Mouse (Mus musculus) heart, embryonic 16.5 days (tissue): Measurements from ENCODE around the gene Pnmal2. TPM values are rescaled to one million over a fixed set of nuclear protein-coding genes. Genes with fewer than 3 reads are reported as not detected.

Experiments used
- ATAC-seq: fragments of 200-750 bp; cut with Nextera tagmentation; replicated peaks from 2 replicates; pipeline ENCODE4 v1.8.0; 2017; ENCODE audit warnings: moderate number of reproducible peaks; ENCODE audit not compliant: insufficient read depth, low FRiP score; ENCODE audit errors: extremely low read depth
- H3K27ac ChIP-seq: fragments of 300-500 bp; sonication (generic); 2 replicates; pipeline ENCODE4 v1.5.1; 2014; ENCODE audit warnings: mild to moderate bottlenecking, low read length, control low read depth, moderate library complexity
- H3K27me3 ChIP-seq: fragments of 300-500 bp; sonication (generic); 2 replicates; pipeline ENCODE4 v1.6.1; 2014; ENCODE audit warnings: low read length, mixed read lengths; ENCODE audit not compliant: control insufficient read depth, insufficient read depth
- H3K36me3 ChIP-seq: fragments of 300-500 bp; sonication (generic); 2 replicates; pipeline ENCODE4 v1.6.1; 2014; ENCODE audit not compliant: control insufficient read depth, insufficient read depth
- H3K4me1 ChIP-seq: fragments of 300-500 bp; sonication (generic); 2 replicates; pipeline ENCODE4 v1.6.1; 2014; ENCODE audit warnings: low read length, mixed read lengths; ENCODE audit not compliant: control insufficient read depth, insufficient read depth
- H3K4me2 ChIP-seq: fragments of 300-500 bp; sonication (generic); 2 replicates; pipeline ENCODE4 v1.6.1; 2014; ENCODE audit warnings: low read depth, mild to moderate bottlenecking, control low read depth, low read length
- H3K4me3 ChIP-seq: fragments of 300-500 bp; sonication (generic); 2 replicates; pipeline ENCODE4 v1.5.1; 2014; ENCODE audit warnings: mild to moderate bottlenecking, control low read depth, low read length
- H3K9ac ChIP-seq: fragments of 300-500 bp; sonication (generic); 2 replicates; pipeline ENCODE4 v1.6.1; 2014; ENCODE audit warnings: low read length, control low read depth
- H3K9me3 ChIP-seq: fragments of 300-500 bp; sonication (generic); replicated peaks from 2 replicates; pipeline ENCODE4 v1.6.1; 2016; ENCODE audit warnings: low read length; ENCODE audit not compliant: control insufficient read depth
- WGBS: fragments of 180-500 bp; shearing (Covaris S2); extraction: QIAGEN DNeasy Blood & Tissue Kit; methylation state at CpG from one replicate; pipeline ENCODE4 v1.1.7; 2014; 5-methylcytosine and 5-hydroxymethylcytosine counted together
- polyA plus RNA-seq: library from polyadenylated mRNA; unstranded; fragments of >200 nt; fragmentation: Nextera tagmentation; extraction: Ambion mirVana; gene quantifications from 2 replicates; pipeline ENCODE4 v1.2.1, GENCODE M21; 2015

Pnmal2 gene
- polyA plus RNA-seq, 1 experiment from 2014 or later: 6.0 TPM

DNA sequence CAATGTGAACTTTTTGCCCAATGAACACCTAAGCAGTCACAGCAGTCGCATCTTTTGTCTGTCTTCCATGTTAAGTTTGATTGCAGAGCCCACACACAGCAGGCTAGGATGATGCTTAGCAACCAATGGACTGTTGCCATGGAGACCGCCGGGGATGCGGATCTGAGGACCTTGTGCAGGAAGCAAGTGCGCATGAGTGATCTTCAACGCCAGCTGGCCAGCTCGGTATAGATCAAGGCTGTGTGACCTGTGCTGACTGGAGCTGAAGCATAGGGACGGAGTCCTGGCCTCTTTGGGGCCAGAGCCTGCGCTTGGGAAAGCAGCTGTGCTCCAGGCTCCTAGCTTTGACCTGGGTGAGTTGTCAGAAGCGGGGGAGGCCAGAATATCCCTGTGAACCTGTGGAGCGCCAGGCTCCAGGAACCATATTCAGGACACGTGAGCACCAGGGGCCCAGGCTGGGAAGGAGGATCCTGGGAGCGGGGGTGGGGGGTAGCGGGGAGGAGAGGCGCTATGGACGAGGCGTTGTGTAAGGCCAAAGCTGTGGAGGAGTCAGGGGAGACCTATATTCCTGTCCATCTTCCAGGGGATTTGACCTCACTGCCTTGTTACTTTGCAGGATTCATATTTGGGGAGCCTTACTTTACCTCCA, 15.2 kb downstream of the Pnmal2 start, which contains the start of gene Pnmal1:
TSS of gene Pnmal1 (plus strand) at position 141 of the 649 bp plus-strand sequence.
- Histone ChIP-seq H3K4me1 (no peaks in the 10 kb centered on the region), H3K36me3 (no peaks in the 10 kb centered on the region), H3K27ac (no peak within 1 kb of the TSS), H3K4me3 (no peak within 1 kb of the TSS), H3K9me3 (no peaks in the 10 kb centered on the region), H3K27me3 (peaks cover 2% of the 10 kb centered on the region; the same call in 1 of the 2 replicates), H3K9ac (no peak within 1 kb of the TSS), H3K4me2 (no peak within 1 kb of the TSS)
- WGBS: 27% methylated on average over 17 of the region's 17 CpGs
- no peak for ATAC-seq

DNA sequence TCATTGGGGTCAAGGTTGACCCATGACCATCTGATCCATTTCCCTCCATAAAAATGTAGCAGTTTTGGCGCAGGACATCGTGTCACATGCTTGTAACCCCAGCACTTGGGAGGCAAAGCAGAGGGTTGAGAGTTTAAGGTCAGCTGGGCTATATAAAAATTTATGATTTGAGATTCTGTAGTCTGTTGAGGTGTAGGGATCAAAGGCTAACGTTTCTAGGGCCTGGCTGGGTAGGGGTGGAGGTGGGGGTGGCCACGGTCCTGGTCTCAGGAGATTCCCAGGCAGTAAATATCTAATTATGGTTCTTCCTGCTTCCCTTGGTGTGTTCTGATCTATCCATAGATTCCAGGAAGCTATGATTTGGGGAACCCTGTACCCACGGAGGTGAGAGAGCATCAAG, 17.2 kb downstream of the Pnmal2 start:
- Histone ChIP-seq H3K4me1 (no peaks in the 10 kb centered on the region), H3K27me3 (peaks cover 2% of the 10 kb centered on the region; the same call in 1 of the 2 replicates), H3K4me2 (no peak overlapping the region), H3K27ac (no peak overlapping the region), H3K4me3 (no peak overlapping the region), H3K9ac (no peak overlapping the region), H3K36me3 (no peaks in the 10 kb centered on the region), H3K9me3 (no peaks in the 10 kb centered on the region)
- no peak for ATAC-seq
- WGBS: 70% methylated on average over 5 of the region's 5 CpGs

DNA sequence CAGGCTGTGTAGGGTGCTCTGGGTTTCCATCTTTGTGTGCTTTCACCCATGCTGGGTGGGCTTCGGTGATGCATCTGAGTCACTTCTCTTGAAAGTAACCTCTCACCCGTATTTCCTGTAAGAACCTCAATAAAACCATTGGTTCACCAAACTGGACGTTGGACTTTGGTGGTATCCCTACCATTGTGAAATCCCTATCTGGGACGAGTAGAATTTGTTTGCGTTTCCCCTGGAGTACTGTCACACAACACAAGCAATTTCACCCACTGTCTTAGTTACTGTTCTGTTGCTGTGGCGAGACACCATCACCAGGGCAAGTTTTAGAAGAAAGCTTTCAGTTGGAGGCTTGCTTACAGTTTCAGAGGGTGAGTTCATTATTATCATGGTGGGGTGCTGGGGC, 23.9 kb downstream of the Pnmal2 start:
- no peaks in the 10 kb centered on the region for H3K27me3 ChIP-seq
- H3K27ac ChIP-seq: no peak overlapping the region
- ATAC-seq: no peak
- H3K36me3 ChIP-seq: no peaks in the 10 kb centered on the region
- 85% methylated on average over 6 of the region's 6 CpGs for whole genome bisulfite sequencing
- no peak overlapping the region for H3K4me3 ChIP-seq
- no peak overlapping the region for H3K4me2 ChIP-seq
- H3K9me3 ChIP-seq: peaks cover 5% of the 10 kb centered on the region; the same call in 1 of the 2 replicates
- H3K4me1 ChIP-seq: no peaks in the 10 kb centered on the region; the same call in 1 of the 2 replicates
- H3K9ac ChIP-seq: no peak overlapping the region

DNA sequence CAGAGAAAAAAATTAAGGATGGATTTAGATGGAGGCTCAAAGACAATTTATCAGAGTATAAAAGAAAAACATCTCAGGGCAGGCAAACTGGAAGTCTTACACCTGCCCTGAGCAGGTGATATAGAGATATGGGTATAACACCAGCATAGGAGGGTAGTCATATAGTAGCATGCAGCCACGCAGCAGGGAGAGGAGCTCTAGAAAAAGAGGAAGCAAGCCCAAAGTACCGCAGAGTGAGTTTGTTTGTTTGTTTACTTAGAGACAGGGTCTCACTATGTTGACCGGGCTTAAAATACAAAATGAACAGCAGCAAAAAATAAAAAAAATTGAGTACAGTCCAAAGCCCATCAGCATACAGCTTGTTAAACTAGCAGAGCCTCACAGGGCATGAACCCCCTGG, 26.7 kb downstream of the Pnmal2 start:
- no peak overlapping the region for H3K9ac ChIP-seq
- H3K9me3 ChIP-seq: peaks cover 5% of the 10 kb centered on the region; the same call in 1 of the 2 replicates
- H3K36me3 ChIP-seq: no peaks in the 10 kb centered on the region
- peaks cover 11% of the 10 kb centered on the region for H3K4me1 ChIP-seq
- peak overlapping the region; percentile 49 for H3K27ac ChIP-seq
- 77% methylated on average over 3 of the region's 3 CpGs for WGBS
- no peak for ATAC-seq
- H3K4me2 ChIP-seq: no peak overlapping the region
- H3K27me3 ChIP-seq: no peaks in the 10 kb centered on the region
- no peak overlapping the region for H3K4me3 ChIP-seq

DNA sequence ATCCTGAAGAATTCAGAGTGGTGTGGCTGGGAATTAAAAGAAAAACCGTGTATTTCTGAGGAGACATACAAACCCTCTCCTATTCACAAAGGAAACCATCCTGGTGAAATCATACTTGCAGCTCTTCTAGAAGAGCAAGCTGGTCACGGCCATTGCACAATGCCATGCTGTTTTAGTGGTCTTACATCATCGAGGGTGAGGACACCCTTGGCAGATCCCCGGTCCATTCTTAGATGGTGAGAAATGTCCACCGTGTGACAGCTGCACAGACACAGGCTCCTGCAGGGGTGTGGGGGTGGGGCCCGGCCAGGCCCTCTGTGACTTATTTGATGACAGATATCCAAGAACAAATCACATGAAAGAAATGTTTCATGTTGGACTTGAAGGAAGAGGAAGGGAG, 29.5 kb downstream of the Pnmal2 start:
- no peaks in the 10 kb centered on the region for H3K27me3 ChIP-seq
- peak overlapping the region; percentile 43; the same call in 1 of the 2 replicates for H3K27ac ChIP-seq
- H3K4me1 ChIP-seq: peaks cover 15% of the 10 kb centered on the region
- no peak overlapping the region for H3K4me2 ChIP-seq
- WGBS: 23% methylated on average over 6 of the region's 6 CpGs
- H3K9ac ChIP-seq: no peak overlapping the region
- H3K9me3 ChIP-seq: peaks cover 2% of the 10 kb centered on the region; the same call in 1 of the 2 replicates
- ATAC-seq: peak; percentile 78
- no peak overlapping the region for H3K4me3 ChIP-seq
- no peaks in the 10 kb centered on the region for H3K36me3 ChIP-seq

DNA sequence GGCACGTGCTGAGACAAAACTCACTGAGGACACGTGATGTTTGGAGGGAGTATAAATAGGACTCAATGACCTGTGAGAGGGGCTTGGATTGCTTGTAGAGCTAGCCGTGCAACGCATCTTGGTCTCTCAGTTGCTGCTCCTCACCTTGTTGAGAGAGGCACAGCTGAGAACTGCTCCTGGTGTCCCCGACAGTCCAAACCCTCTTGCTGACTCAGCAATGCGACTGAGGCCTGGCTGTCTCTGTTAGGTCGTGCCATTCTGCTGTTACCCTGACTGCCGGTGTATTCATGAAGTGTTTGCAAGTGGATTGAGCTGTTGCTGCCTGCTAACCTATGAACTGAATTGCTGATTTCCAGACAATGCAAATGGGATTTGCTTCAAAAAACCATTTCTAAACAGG, 31.8 kb downstream of the Pnmal2 start:
- no peaks in the 10 kb centered on the region for H3K9me3 ChIP-seq
- no peak overlapping the region for H3K4me2 ChIP-seq
- no peak overlapping the region for H3K9ac ChIP-seq

DNA sequence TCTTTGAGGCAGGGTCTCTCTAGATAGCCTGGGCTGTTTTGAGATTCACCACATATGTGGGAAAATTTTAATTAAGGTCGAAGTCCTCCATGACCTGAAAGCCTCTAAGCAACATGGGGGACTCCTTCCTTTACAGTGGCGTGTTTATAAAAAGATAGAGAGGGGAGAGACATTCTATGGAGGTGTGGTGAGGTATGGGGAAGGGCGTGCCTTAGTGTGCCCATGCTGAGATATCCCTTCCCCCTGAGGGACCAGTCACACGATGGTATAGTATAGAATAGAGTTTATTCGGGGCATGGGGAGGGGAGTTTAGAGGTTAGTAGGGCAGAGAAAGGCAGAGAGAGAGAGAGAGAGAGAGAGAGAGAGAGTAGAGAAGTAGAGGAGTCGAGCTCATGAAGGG, 33.7 kb downstream of the Pnmal2 start:
- ATAC-seq: no peak
- no peak overlapping the region for H3K4me2 ChIP-seq
- 72% methylated on average over 6 of the region's 6 CpGs for WGBS
- H3K9ac ChIP-seq: no peak overlapping the region
- no peak overlapping the region for H3K4me3 ChIP-seq
- H3K27ac ChIP-seq: no peak overlapping the region
- H3K9me3 ChIP-seq: no peaks in the 10 kb centered on the region
- no peaks in the 10 kb centered on the region for H3K36me3 ChIP-seq
- peaks cover 29% of the 10 kb centered on the region for H3K4me1 ChIP-seq
- no peaks in the 10 kb centered on the region for H3K27me3 ChIP-seq

More for the DNA sequence above, 31.8 kb downstream of the Pnmal2 start:
- no peak overlapping the region for H3K27ac ChIP-seq
- ATAC-seq: no peak
- H3K4me1 ChIP-seq: peaks cover 24% of the 10 kb centered on the region
- no peaks in the 10 kb centered on the region for H3K27me3 ChIP-seq
- no peak overlapping the region for H3K4me3 ChIP-seq
- no peaks in the 10 kb centered on the region for H3K36me3 ChIP-seq
- WGBS: 39% methylated on average over 8 of the region's 8 CpGs

DNA sequence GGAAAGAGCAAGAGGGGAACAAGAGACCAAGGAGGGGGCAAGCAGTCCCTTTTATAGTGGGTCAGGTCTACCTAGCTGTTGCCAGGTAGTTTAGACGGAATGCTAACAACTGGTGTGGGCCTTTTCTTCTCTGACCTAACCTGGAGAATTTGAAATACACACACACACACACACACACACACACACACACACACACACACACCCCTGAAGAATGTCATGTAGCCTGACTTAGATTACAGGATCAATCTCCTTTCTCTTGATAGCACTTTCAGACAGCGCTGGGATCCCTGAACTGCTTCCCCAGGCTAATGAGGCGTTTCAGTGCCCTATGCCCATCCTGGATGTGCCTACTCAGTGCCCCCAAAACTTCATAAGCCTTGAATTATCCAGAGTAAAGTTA, 34.1 kb downstream of the Pnmal2 start:
- Histone ChIP-seq H3K4me3 (no peak overlapping the region), H3K36me3 (no peaks in the 10 kb centered on the region), H3K27me3 (no peaks in the 10 kb centered on the region), H3K4me1 (peaks cover 29% of the 10 kb centered on the region), H3K9ac (no peak overlapping the region), H3K9me3 (no peaks in the 10 kb centered on the region), H3K27ac (no peak overlapping the region), H3K4me2 (no peak overlapping the region)
- 91% methylated on average over 3 of the region's 3 CpGs for WGBS
- ATAC-seq: no peak

DNA sequence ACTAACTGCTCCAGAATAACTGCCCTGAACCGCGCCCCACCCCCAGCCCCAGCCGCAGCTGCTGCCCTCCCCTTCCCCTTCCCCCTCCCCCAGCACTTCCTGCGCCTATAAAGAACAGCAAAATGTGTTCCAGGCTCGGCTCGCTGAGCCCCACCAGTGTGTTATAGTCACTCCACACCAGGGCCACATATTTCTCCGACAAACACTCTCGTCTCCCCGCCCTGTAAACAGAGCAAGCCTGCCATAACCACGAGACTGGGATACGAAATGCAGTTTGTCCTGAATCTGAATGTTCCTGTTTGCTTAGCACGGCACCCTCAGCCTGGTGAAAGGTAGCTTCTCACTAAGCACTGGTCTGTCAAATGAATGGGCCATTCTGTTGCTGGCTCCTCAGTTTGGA, 35.9 kb downstream of the Pnmal2 start:
- H3K4me3 ChIP-seq: peak overlapping the region; percentile 43
- 2% methylated on average over 12 of the region's 12 CpGs for WGBS
- no peaks in the 10 kb centered on the region for H3K9me3 ChIP-seq
- H3K36me3 ChIP-seq: no peaks in the 10 kb centered on the region
- H3K4me1 ChIP-seq: peaks cover 22% of the 10 kb centered on the region
- peak overlapping the region; percentile 64 for H3K4me2 ChIP-seq
- no peaks in the 10 kb centered on the region for H3K27me3 ChIP-seq
- peak overlapping the region; percentile 92 for H3K27ac ChIP-seq
- peak overlapping the region; percentile 68 for H3K9ac ChIP-seq
- peak; percentile 62 for ATAC-seq
